Mouse (Mus musculus) kidney, embryonic 14.5 days (tissue): ENCODE results near the gene Prkn. TPM values are rescaled to one million over a fixed set of nuclear protein-coding genes. Genes with fewer than 3 reads are reported as not detected.

Experiments
- ATAC-seq: fragments of 200-750 bp; cut with Nextera tagmentation; 2 replicates; pipeline ENCODE4 v1.8.0; 2017; ENCODE audit warnings: moderate number of reproducible peaks, mild to moderate bottlenecking, moderate TSS enrichment, moderate library complexity; ENCODE audit not compliant: low FRiP score, low TSS enrichment
- H3K27ac ChIP-seq: fragments of 300-500 bp; sonication (generic); 2 replicates; pipeline ENCODE4 v1.5.1; 2014; ENCODE audit warnings: low read depth, mild to moderate bottlenecking, low read length, moderate library complexity, mixed read lengths
- H3K27me3 ChIP-seq: fragments of 300-500 bp; sonication (generic); 2 replicates; pipeline ENCODE4 v1.6.1; 2014; ENCODE audit warnings: mild to moderate bottlenecking, low read length; ENCODE audit not compliant: control insufficient read depth, insufficient read depth
- H3K36me3 ChIP-seq: fragments of 300-500 bp; sonication (generic); 2 replicates; pipeline ENCODE4 v1.6.1; 2014; ENCODE audit warnings: low read length, mixed read lengths; ENCODE audit not compliant: control insufficient read depth, insufficient read depth
- H3K4me1 ChIP-seq: fragments of 300-500 bp; sonication (generic); 2 replicates; pipeline ENCODE4 v1.6.1; 2014; ENCODE audit warnings: low read length, mixed read lengths; ENCODE audit not compliant: control insufficient read depth, insufficient read depth
- H3K4me2 ChIP-seq: fragments of 300-500 bp; sonication (generic); replicated peaks from 2 replicates; pipeline ENCODE4 v1.6.1; 2014; ENCODE audit warnings: low read depth, mild to moderate bottlenecking, low read length
- H3K4me3 ChIP-seq: fragments of 300-500 bp; sonication (generic); 2 replicates; pipeline ENCODE4 v1.5.1; 2014; ENCODE audit warnings: mild to moderate bottlenecking, low read length
- H3K9ac ChIP-seq: fragments of 300-500 bp; sonication (generic); 2 replicates; pipeline ENCODE4 v1.6.1; 2014; ENCODE audit warnings: low read depth, mild to moderate bottlenecking, low read length, moderate library complexity
- H3K9me3 ChIP-seq: fragments of 300-500 bp; sonication (generic); 2 replicates; pipeline ENCODE4 v1.6.1; 2016; ENCODE audit warnings: low read length; ENCODE audit not compliant: control insufficient read depth
- WGBS: fragments of 180-500 bp; shearing (Covaris S2); extraction: QIAGEN DNeasy Blood & Tissue Kit; methylation state at CpG from one replicate; pipeline ENCODE4 v1.1.7; 2014; 5-methylcytosine and 5-hydroxymethylcytosine counted together
- polyA plus RNA-seq: library from polyadenylated mRNA; unstranded; fragments of >200 nt; fragmentation: Nextera tagmentation; extraction: Ambion mirVana; gene quantifications from 2 replicates; pipeline ENCODE4 v1.2.1, GENCODE M21; 2014

Gene Prkn
- polyA plus RNA-seq, 1 experiment from 2014 or later, result 2.2 TPM

GRCm38 (mm10) chr17:11910668-11911398, 1070.6 kb downstream of the Prkn start:
- H3K4me3 ChIP-seq, result no peak overlapping the region
- H3K27me3 ChIP-seq, result peaks cover 11% of the 10 kb centered on the region
- no peak overlapping the region for H3K9ac ChIP-seq
- WGBS, result 70% methylated on average over 8 of the region's 8 CpGs
- no peaks in the 10 kb centered on the region for H3K4me1 ChIP-seq
- H3K9me3 ChIP-seq, result no peaks in the 10 kb centered on the region
- no peaks in the 10 kb centered on the region for H3K36me3 ChIP-seq
- no peak overlapping the region for H3K27ac ChIP-seq
- no peak for ATAC-seq
- no peak overlapping the region for H3K4me2 ChIP-seq

DNA sequence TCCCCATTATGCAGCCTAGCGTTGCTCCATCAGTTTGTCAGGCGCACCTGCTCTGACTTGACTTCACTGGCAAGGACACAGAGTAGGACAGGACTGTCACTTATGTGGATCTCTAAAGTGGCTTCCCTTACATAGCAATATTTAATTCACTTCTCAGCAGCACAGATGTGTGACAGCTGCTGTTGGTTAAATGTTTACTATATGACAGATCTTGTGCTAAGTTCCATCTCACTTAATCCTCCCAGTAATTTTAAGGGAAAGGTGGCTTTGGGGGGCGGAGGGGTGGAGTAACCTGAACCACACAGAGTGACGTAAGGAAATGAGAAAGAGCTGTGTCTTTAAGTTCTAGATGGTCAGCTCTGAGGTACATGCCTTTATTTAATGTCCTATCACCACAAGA, 1072.0 kb downstream of the Prkn start:
- ATAC-seq, result no peak
- no peaks in the 10 kb centered on the region for H3K9me3 ChIP-seq

DNA sequence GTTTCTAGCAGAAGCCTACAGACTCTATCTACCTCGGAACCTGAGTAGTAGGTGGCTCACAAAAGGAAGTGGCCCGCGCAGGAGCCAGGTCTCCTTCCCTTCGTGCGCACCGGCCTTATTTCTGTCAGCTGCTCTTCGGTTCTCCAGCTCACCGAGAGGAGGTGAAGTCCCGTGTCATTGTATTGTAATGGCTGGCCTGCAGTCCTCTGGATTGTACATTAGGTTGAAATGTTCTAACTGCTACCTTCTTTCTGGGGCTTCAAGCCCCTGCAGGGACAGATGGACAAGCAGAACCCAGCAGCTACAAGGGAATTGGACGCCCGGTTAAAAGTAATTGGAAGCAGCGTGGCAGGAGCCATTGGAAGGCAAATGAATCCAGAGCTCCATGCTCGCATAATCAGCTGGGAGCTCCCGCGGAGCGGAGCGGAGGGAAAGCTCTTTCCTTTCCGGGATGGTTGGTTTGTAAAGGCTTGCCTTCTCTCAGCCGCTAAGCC, 1072.7 kb downstream of the Prkn start:
- Histone ChIP-seq H3K4me1 (no peaks in the 10 kb centered on the region), H3K27me3 (peaks cover 11% of the 10 kb centered on the region), H3K27ac (no peak overlapping the region), H3K4me2 (peak overlapping the region; percentile 56), H3K4me3 (peak overlapping the region; percentile 27), H3K9ac (peak overlapping the region; percentile 18; the same call in 1 of the 2 replicates), H3K36me3 (no peaks in the 10 kb centered on the region), H3K9me3 (no peaks in the 10 kb centered on the region)
- ATAC-seq, result no peak
- whole genome bisulfite sequencing, result 2% methylated on average over 19 of the region's 19 CpGs

More for the DNA sequence above, 1072.0 kb downstream of the Prkn start:
- H3K36me3 ChIP-seq, result no peaks in the 10 kb centered on the region
- no peak overlapping the region for H3K4me2 ChIP-seq
- no peak overlapping the region for H3K9ac ChIP-seq
- H3K27me3 ChIP-seq, result peaks cover 11% of the 10 kb centered on the region
- H3K27ac ChIP-seq, result no peak overlapping the region
- 74% methylated on average over 4 of the region's 4 CpGs for WGBS
- H3K4me1 ChIP-seq, result no peaks in the 10 kb centered on the region
- no peak overlapping the region for H3K4me3 ChIP-seq

DNA sequence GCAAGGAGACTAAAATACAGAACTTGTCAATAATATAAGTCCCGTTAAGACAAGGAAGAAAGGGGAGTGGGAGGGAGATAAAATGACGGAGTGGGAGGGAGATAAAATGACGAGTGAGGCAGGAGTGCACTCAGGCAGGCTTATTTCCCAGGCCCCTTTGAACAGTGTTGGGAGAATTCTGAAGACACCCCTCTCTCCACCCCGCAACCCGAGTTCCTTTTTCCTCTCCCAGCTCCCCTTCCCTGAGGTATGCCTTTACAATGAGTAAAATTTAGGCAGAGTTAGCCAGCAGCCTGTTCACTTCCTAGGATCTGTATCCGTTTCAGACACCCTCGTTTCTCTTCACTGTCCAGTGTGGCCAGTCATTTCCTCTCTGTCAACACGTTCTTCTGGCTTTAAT, 1073.4 kb downstream of the Prkn start:
- H3K27me3 ChIP-seq, result peaks cover 11% of the 10 kb centered on the region
- peak overlapping the region; percentile 56 for H3K4me2 ChIP-seq
- no peak for ATAC-seq
- no peak overlapping the region for H3K27ac ChIP-seq
- peak overlapping the region; percentile 27; the same call in 1 of the 2 replicates for H3K4me3 ChIP-seq
- H3K9ac ChIP-seq, result no peak overlapping the region
- H3K4me1 ChIP-seq, result no peaks in the 10 kb centered on the region
- no peaks in the 10 kb centered on the region for H3K9me3 ChIP-seq
- no peaks in the 10 kb centered on the region for H3K36me3 ChIP-seq
- WGBS, result 7% methylated on average over 8 of the region's 8 CpGs

DNA sequence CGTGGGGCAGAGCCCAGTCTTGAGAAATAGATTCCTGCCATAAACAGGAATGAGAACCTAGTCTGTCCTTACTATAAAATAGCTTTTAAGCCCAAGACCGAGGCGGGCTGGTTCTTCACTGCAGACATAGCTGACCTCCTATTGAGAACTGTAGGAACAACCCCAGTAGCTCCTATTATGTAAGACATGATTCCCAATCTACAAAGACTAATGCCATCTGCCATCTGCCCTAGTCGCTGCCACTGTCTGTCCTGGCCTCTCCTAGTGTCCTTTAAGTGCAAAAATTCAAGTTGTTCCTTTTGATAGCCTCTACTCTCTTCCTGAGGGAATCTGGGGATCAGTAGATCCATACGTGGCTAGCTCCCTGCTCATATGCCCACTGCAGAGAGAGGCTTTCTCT, 1074.3 kb downstream of the Prkn start:
- H3K9me3 ChIP-seq, result no peaks in the 10 kb centered on the region
- H3K4me1 ChIP-seq, result no peaks in the 10 kb centered on the region
- 77% methylated on average over 5 of the region's 5 CpGs for whole genome bisulfite sequencing
- no peak overlapping the region for H3K27ac ChIP-seq
- peaks cover 11% of the 10 kb centered on the region for H3K27me3 ChIP-seq
- H3K36me3 ChIP-seq, result no peaks in the 10 kb centered on the region
- no peak overlapping the region for H3K9ac ChIP-seq
- H3K4me2 ChIP-seq, result no peak overlapping the region
- ATAC-seq, result no peak
- no peak overlapping the region for H3K4me3 ChIP-seq

- H3K4me1 ChIP-seq, result no peaks in the 10 kb centered on the region
- H3K27me3 ChIP-seq, result no peaks in the 10 kb centered on the region; the same call in 1 of the 2 replicates
- no peaks in the 10 kb centered on the region for H3K9me3 ChIP-seq
- H3K4me3 ChIP-seq, result no peak overlapping the region
- 51% methylated on average over 12 of the region's 12 CpGs for WGBS
- no peak overlapping the region for H3K27ac ChIP-seq
- ATAC-seq, result no peak
- H3K36me3 ChIP-seq, result no peaks in the 10 kb centered on the region
- no peak overlapping the region for H3K9ac ChIP-seq
- H3K4me2 ChIP-seq, result no peak overlapping the region
These were observed 1078.1 kb downstream of the Prkn start for GRCm38 (mm10) chr17:11918123-11918801.

- Histone ChIP-seq H3K36me3 (no peaks in the 10 kb centered on the region), H3K4me1 (no peaks in the 10 kb centered on the region), H3K4me2 (no peak overlapping the region), H3K4me3 (no peak overlapping the region), H3K9me3 (no peaks in the 10 kb centered on the region), H3K27me3 (no peaks in the 10 kb centered on the region), H3K27ac (no peak overlapping the region), H3K9ac (no peak overlapping the region)
- WGBS, result 83% methylated on average over 6 of the region's 6 CpGs
- no peak for ATAC-seq
These were observed 1079.4 kb downstream of the Prkn start for GRCm38 (mm10) chr17:11919581-11919980.

- H3K27me3 ChIP-seq, result no peaks in the 10 kb centered on the region
- 85% methylated on average over 9 of the region's 9 CpGs for WGBS
- H3K9me3 ChIP-seq, result no peaks in the 10 kb centered on the region
- no peaks in the 10 kb centered on the region for H3K4me1 ChIP-seq
- no peak for ATAC-seq
- no peaks in the 10 kb centered on the region for H3K36me3 ChIP-seq
- no peak overlapping the region for H3K4me2 ChIP-seq
- no peak overlapping the region for H3K9ac ChIP-seq
- no peak overlapping the region for H3K27ac ChIP-seq
- no peak overlapping the region for H3K4me3 ChIP-seq
These were observed 1080.8 kb downstream of the Prkn start for GRCm38 (mm10) chr17:11921026-11921425.

- peak; percentile 24; the same call in 1 of the 2 replicates for ATAC-seq
- H3K27me3 ChIP-seq, result no peaks in the 10 kb centered on the region
- no peaks in the 10 kb centered on the region for H3K36me3 ChIP-seq
- H3K4me1 ChIP-seq, result no peaks in the 10 kb centered on the region
- WGBS, result 82% methylated on average over 9 of the region's 9 CpGs
- H3K9me3 ChIP-seq, result no peaks in the 10 kb centered on the region
- no peak overlapping the region for H3K4me3 ChIP-seq
- no peak overlapping the region for H3K4me2 ChIP-seq
- no peak overlapping the region for H3K9ac ChIP-seq
- no peak overlapping the region for H3K27ac ChIP-seq
These were observed 1083.8 kb downstream of the Prkn start for GRCm38 (mm10) chr17:11923989-11924388.
